Mouse (Mus musculus) brain, embryonic 14.5 days (tissue): ENCODE measurements around the gene Snap47.

Experiments used
- CTCF ChIP-seq: fragments of 200-500 bp; IDR thresholded peaks from 2 replicates; pipeline ENCODE4 v1.5.1; 2012; ENCODE audit warnings: inconsistent platforms, mild to moderate bottlenecking, moderate library complexity, borderline replicate concordance; ENCODE audit not compliant: insufficient read depth, insufficient read length; ENCODE audit errors: extremely low read depth
- POLR2A ChIP-seq: fragments of 200-500 bp; IDR thresholded peaks from 2 replicates; pipeline ENCODE4 v1.6.1; 2012; ENCODE audit warnings: mild to moderate bottlenecking, inconsistent platforms, borderline replicate concordance; ENCODE audit not compliant: poor library complexity, insufficient read depth, insufficient read length, severe bottlenecking; ENCODE audit errors: extremely low read depth

DNA sequence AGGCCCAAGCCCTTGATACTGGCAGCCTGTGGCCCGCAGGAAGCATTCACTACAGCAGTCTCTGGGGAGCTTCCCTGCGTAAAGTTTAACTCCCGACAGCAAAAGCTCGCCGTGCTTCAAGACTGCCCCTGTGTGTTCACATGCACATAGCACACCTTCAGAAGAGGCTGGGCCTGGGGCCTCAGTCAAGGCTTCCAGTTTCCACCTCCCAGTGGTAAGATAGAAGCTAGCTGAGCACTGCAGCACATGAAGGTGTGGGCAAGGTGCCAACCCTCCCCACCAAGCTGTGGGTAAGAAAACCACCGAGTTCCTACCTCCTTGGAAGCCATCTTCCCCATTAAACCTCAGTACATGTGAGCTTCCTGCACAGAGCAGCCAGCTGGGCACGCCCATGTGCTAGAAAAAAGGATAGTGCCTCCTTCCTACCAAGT is 25.3 kb downstream of the Snap47 start:
- TF ChIP-seq CTCF (peak; percentile 44; the same call in 1 of the 2 replicates), POLR2A (no peak)
